Mouse (Mus musculus): ENCODE data around the gene Prss37. TPM values are rescaled to one million over a fixed set of nuclear protein-coding genes. Genes with fewer than 3 reads are reported as not detected.

Gene Prss37
- not detected for polyA plus RNA-seq (2014; fragmentation: Illumina TruSeq; extraction: RNeasy Lipid Tissue Mini Kit (QIAGEN cat#74804); ENCODE audit: low read depth, low replicate concordance)

DNA sequence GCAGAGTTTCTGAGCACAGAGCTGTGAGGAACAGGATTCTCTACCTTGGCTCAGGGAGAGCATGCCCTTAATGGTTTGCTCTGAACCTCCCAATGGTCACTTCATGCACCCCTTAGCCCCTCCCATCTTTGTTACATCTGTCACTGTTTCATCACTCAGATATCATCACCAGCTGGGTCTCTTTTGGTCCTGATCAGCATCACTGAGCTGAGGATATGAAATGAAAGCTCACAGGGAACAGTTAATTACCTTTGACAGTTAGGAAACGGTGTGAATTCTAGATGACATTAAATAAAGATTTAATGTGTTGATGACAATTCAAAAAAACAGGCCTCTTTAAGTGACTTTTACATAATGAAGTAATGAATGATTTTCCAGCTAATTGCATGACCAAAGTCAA is at the start of gene Prss37:
Prss37 (minus strand) TSS at position 101 of the 400 bp plus-strand sequence.

DNA sequence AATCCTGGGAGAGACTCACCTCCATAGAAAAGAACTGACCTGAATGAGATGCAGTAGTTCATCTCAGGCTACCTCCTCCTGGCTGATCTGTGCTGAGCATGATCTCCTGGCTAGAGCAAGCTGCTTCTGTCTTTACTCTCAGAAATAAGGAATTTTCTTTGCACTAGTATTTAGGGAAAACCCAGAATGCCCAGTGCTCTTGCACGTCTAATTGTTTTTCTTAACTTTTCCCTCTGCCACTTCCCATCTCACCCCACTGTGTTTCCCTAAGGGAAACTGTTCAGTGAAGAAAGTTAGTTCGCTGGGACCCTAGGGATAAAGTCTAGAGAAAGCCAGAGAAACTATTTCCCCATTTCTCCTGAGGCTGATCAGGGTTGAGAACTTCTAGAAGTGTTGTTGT is 35.6 kb upstream of the Prss37 start, which contains the start of gene Olfr461:
Olfr461 (minus strand) TSS at position 101 of the 400 bp plus-strand sequence.

GRCm38 (mm10) chr6:40493229-40493628 is 26.1 kb downstream of the Prss37 start, which contains the start of gene Tas2r108:
Tas2r108 (plus strand) TSS chr6:40493529.

DNA sequence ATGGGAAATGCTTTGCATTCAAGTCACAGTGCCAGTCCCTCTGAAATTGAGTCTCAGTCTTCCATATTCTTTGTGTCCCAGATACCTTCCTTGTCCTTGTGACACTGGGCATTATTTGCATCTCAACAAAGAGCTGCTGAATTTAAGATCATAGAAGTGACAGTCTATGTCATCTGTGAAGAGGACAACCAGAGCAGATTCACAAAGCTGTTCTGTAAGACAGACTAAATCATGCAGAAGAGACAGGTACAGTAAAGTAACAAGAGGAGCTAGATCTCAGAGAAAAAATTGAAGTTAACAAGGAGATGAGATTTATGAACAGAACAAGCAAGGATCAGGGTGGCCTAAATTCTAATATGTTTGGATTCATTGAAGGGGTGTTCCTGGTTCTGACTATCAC is 28.4 kb downstream of the Prss37 start, which contains the start of gene Tas2r137:
Tas2r137 (plus strand) TSS at position 301 of the 400 bp plus-strand sequence.

DNA sequence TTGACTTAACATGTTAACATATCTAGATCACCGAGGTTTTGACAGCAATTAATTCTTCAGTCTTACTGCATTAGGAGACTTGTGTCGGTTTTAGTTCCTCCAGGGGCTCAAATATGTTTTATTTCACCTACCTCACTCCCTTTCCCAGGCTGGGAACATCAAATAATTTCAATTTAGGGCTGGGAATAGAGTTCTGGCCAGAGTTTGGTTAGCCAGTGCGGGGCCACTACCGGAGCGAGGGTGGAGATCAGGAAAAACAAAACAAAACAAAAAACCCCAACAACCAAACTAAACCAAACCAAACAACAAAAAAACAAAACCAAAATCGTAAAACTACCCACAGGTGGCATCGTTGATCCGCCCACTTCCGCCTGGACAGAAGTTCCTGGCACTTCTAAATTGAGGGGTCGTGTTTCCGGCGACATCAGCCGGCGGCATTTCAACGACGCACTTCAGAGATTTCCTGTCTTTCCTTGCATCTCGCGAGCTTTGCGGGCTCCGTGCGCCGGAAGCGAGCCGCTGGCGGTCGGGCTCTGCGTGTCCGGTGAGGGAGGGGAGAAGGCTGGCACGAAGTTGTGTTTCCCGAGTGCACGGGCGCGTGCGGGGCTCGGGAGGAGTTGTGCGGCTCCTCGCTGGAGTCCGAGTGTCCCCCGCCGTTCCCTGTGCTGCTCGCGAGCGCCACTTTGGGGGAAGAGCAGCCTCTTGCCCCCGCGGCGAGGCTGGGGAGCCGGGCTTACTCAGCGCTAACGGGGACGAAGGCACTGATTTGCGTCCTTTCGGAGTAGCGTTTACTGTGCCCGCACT is 48.2 kb downstream of the Prss37 start, which contains the start of gene Ssbp1:
Ssbp1 (plus strand) TSS at position 437 of the 804 bp plus-strand sequence.

Other genes with a start within 250 kb of the Prss37 start
- 10.4 TPM for gene Agk, start 194.3 kb downstream of the Prss37 start, polyA plus RNA-seq (2014; fragmentation: Illumina TruSeq; extraction: RNeasy Lipid Tissue Mini Kit (QIAGEN cat#74804); ENCODE audit: low read depth, low replicate concordance)
- gene E330009J07Rik, start 83.4 kb downstream of the Prss37 start, polyA plus RNA-seq (2014; fragmentation: Illumina TruSeq; extraction: RNeasy Lipid Tissue Mini Kit (QIAGEN cat#74804); ENCODE audit: low read depth, low replicate concordance): 45.0 TPM
- gene Wee2, start 80.4 kb downstream of the Prss37 start, polyA plus RNA-seq (2014; fragmentation: Illumina TruSeq; extraction: RNeasy Lipid Tissue Mini Kit (QIAGEN cat#74804); ENCODE audit: low read depth, low replicate concordance): not detected
- 97.2 TPM for gene Ssbp1, start 48.2 kb downstream of the Prss37 start, polyA plus RNA-seq (2014; fragmentation: Illumina TruSeq; extraction: RNeasy Lipid Tissue Mini Kit (QIAGEN cat#74804); ENCODE audit: low read depth, low replicate concordance)
- 0.44 TPM for gene Tas2r137, start 28.3 kb downstream of the Prss37 start, polyA plus RNA-seq (2014; fragmentation: Illumina TruSeq; extraction: RNeasy Lipid Tissue Mini Kit (QIAGEN cat#74804); ENCODE audit: low read depth, low replicate concordance)
- not detected for gene Tas2r108, start 26.0 kb downstream of the Prss37 start, polyA plus RNA-seq (2014; fragmentation: Illumina TruSeq; extraction: RNeasy Lipid Tissue Mini Kit (QIAGEN cat#74804); ENCODE audit: low read depth, low replicate concordance)
- not detected for gene Olfr461, start 35.5 kb upstream of the Prss37 start, polyA plus RNA-seq (2014; fragmentation: Illumina TruSeq; extraction: RNeasy Lipid Tissue Mini Kit (QIAGEN cat#74804); ENCODE audit: low read depth, low replicate concordance)
- gene Olfr460, start 50.0 kb upstream of the Prss37 start, polyA plus RNA-seq (2014; fragmentation: Illumina TruSeq; extraction: RNeasy Lipid Tissue Mini Kit (QIAGEN cat#74804); ENCODE audit: low read depth, low replicate concordance): not detected
- gene Clec5a, start 66.3 kb upstream of the Prss37 start, polyA plus RNA-seq (2014; fragmentation: Illumina TruSeq; extraction: RNeasy Lipid Tissue Mini Kit (QIAGEN cat#74804); ENCODE audit: low read depth, low replicate concordance): 6.4 TPM
- gene Tas2r138, start 93.8 kb upstream of the Prss37 start, polyA plus RNA-seq (2014; fragmentation: Illumina TruSeq; extraction: RNeasy Lipid Tissue Mini Kit (QIAGEN cat#74804); ENCODE audit: low read depth, low replicate concordance): not detected
- gene Mgam, start 109.3 kb upstream of the Prss37 start, polyA plus RNA-seq (2014; fragmentation: Illumina TruSeq; extraction: RNeasy Lipid Tissue Mini Kit (QIAGEN cat#74804); ENCODE audit: low read depth, low replicate concordance): 293 TPM

All from sigmoid colon, adult 10 weeks (tissue).